Mouse (Mus musculus): ENCODE results near the gene Mpc2.

The Mpc2 gene

GRCm38 (mm10) chr1:165506303-165506702 lies 45.9 kb downstream of the Mpc2 start:
- DNase-seq = no peak

- no peak for DNase-seq
These were observed 49.7 kb downstream of the Mpc2 start for GRCm38 (mm10) chr1:165510161-165510560.

DNA sequence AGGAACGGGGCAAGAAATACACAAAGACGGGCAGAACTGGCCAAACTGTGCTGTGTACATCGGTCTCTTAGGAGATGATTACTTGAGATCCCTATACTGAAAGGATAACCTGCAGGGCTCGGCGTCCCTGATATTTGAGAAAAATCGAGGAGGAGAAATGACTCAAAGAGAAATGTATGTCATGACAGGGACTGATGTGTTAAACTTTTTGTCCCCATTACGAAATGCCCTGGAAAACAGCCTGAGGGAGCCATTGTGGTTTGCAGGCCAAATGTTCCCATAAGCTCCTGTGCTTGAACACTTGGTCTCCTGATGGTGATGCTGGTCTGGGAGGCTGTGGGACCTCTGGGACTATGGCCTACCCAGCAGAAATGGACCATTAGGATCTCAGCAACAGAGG lies 60.3 kb downstream of the Mpc2 start:
- no peak for DNase-seq
